Mouse (Mus musculus) effector memory CD4-positive, alpha-beta T cell, adult 7 months (primary cell): Measurements from ENCODE around the gene Olfr790. TPM values are rescaled to one million over a fixed set of nuclear protein-coding genes. Genes with fewer than 3 reads are reported as not detected.

Experiments used
- polyA plus RNA-seq: library from polyadenylated mRNA; unstranded; fragments of 100-300 nt; shearing (Covaris generic); gene quantifications from one replicate; pipeline ENCODE4 v1.2.1, GENCODE M21; 2017

Olfr790 gene
- not detected for polyA plus RNA-seq

GRCm38 (mm10) chr10:129498192-129498591 lies at the start of gene Olfr790:
Olfr790 (plus strand) TSS chr10:129498492.

GRCm38 (mm10) chr10:129461562-129461961 lies 36.7 kb upstream of the Olfr790 start, which contains the start of gene Olfr787:
Olfr787 (plus strand) TSS chr10:129461862.

GRCm38 (mm10) chr10:129470698-129471097 lies 27.6 kb upstream of the Olfr790 start, which contains the start of gene Olfr788:
Olfr788 (plus strand) TSS chr10:129470998.

GRCm38 (mm10) chr10:129484452-129484851 lies 13.8 kb upstream of the Olfr790 start, which contains the start of gene Olfr789:
Olfr789 (plus strand) TSS chr10:129484752.

GRCm38 (mm10) chr10:129521492-129521891 lies 23.2 kb downstream of the Olfr790 start, which contains the start of gene Olfr791:
Olfr791 (plus strand) TSS chr10:129521792.

GRCm38 (mm10) chr10:129538862-129539261 lies 40.6 kb downstream of the Olfr790 start, which contains the start of gene Olfr792:
Olfr792 (plus strand) TSS chr10:129539162.

Other genes with a start within 250 kb of the Olfr790 start
- gene Olfr776, start 239.4 kb upstream of the Olfr790 start, polyA plus RNA-seq, result not detected
- not detected for gene Olfr777, start 227.0 kb upstream of the Olfr790 start, polyA plus RNA-seq
- not detected for gene Olfr780, start 180.4 kb upstream of the Olfr790 start, polyA plus RNA-seq
- not detected for gene Olfr781, start 169.6 kb upstream of the Olfr790 start, polyA plus RNA-seq
- not detected for gene Olfr782, start 149.6 kb upstream of the Olfr790 start, polyA plus RNA-seq
- not detected for gene Olfr784, start 114.4 kb upstream of the Olfr790 start, polyA plus RNA-seq
- gene Olfr785, start 93.1 kb upstream of the Olfr790 start, polyA plus RNA-seq, result not detected
- gene Olfr786, start 71.2 kb upstream of the Olfr790 start, polyA plus RNA-seq, result not detected
- gene Olfr787, start 36.6 kb upstream of the Olfr790 start, polyA plus RNA-seq, result 0.20 TPM
- gene Olfr788, start 27.5 kb upstream of the Olfr790 start, polyA plus RNA-seq, result 0.21 TPM
- not detected for gene Olfr789, start 13.7 kb upstream of the Olfr790 start, polyA plus RNA-seq
- gene Olfr791, start 23.3 kb downstream of the Olfr790 start, polyA plus RNA-seq, result not detected
- gene Olfr792, start 40.7 kb downstream of the Olfr790 start, polyA plus RNA-seq, result not detected
- gene Olfr794, start 69.2 kb downstream of the Olfr790 start, polyA plus RNA-seq, result not detected
- not detected for gene Olfr796, start 114.1 kb downstream of the Olfr790 start, polyA plus RNA-seq
- 0.38 TPM for gene Olfr798, start 129.4 kb downstream of the Olfr790 start, polyA plus RNA-seq
- not detected for gene Olfr799, start 139.0 kb downstream of the Olfr790 start, polyA plus RNA-seq
- not detected for gene Olfr800, start 159.2 kb downstream of the Olfr790 start, polyA plus RNA-seq
- gene Olfr801, start 175.4 kb downstream of the Olfr790 start, polyA plus RNA-seq, result not detected
- not detected for gene Olfr802, start 189.7 kb downstream of the Olfr790 start, polyA plus RNA-seq
- gene Olfr803, start 195.8 kb downstream of the Olfr790 start, polyA plus RNA-seq, result not detected
- gene Olfr804, start 204.7 kb downstream of the Olfr790 start, polyA plus RNA-seq, result not detected
- gene Olfr805, start 230.9 kb downstream of the Olfr790 start, polyA plus RNA-seq, result not detected
- not detected for gene Olfr806, start 243.4 kb downstream of the Olfr790 start, polyA plus RNA-seq